ENCODE assay signal across 8 mouse cellular contexts in genomic region chr12:99669976-99670761, GRCm38 (mm10).
A peak's percentile ranks its signal among the peaks of the same experiment; 100 is the strongest.
DNase-seq lines count a peak whose midpoint lies in the region; ATAC-seq and TF ChIP-seq lines count a peak whose summit lies in the region.

No protein-coding gene starts in this region.

- H3K4me3 ChIP-seq in cerebellum, adult 2 months (replicated peaks; ENCODE audit: insufficient read depth, low read depth, low read length): no peak overlapping the region
- peak overlapping the region; percentile 10; the same call in 1 of the 2 replicates for H3K4me3 ChIP-seq in lung, embryonic 16.5 days (ENCODE audit: low read length)
- H3K4me3 ChIP-seq in heart, postnatal 0 days (ENCODE audit: low read depth, low read length): no peak overlapping the region
- no peak overlapping the region for H3K4me3 ChIP-seq in midbrain, embryonic 12.5 days

- no peaks in the 10 kb centered on the region for H3K9me3 ChIP-seq in lung, embryonic 16.5 days (ENCODE audit: control insufficient read depth, low read length)
- no peaks in the 10 kb centered on the region for H3K9me3 ChIP-seq in heart, postnatal 0 days (replicated peaks; ENCODE audit: control insufficient read depth, low read length)
- no peaks in the 10 kb centered on the region for H3K9me3 ChIP-seq in midbrain, embryonic 12.5 days

- no peaks in the 10 kb centered on the region for H3K27me3 ChIP-seq in cerebellum, adult 2 months (ENCODE audit: control insufficient read depth, insufficient read depth, low read length)
- no peaks in the 10 kb centered on the region for H3K27me3 ChIP-seq in lung, embryonic 16.5 days (ENCODE audit: control insufficient read depth, insufficient read depth, low read depth, low read length)
- no peaks in the 10 kb centered on the region for H3K27me3 ChIP-seq in heart, postnatal 0 days (ENCODE audit: control insufficient read depth, insufficient read depth, low read length)
- H3K27me3 ChIP-seq in midbrain, embryonic 12.5 days: no peaks in the 10 kb centered on the region

- H3K9ac ChIP-seq in lung, embryonic 16.5 days (ENCODE audit: low read length): no peak overlapping the region
- no peak overlapping the region for H3K9ac ChIP-seq in heart, postnatal 0 days (replicated peaks; ENCODE audit: low read depth, low read length)
- H3K9ac ChIP-seq in midbrain, embryonic 12.5 days (replicated peaks): no peak overlapping the region

- H3K4me2 ChIP-seq in lung, embryonic 16.5 days (ENCODE audit: low read depth, low read length): peak overlapping the region; percentile 43; the same call in 1 of the 2 replicates
- H3K4me2 ChIP-seq in heart, postnatal 0 days (ENCODE audit: low read depth, low read length): peak overlapping the region; percentile 4; the same call in 1 of the 2 replicates
- peak overlapping the region; percentile 13; the same call in 1 of the 2 replicates for H3K4me2 ChIP-seq in midbrain, embryonic 12.5 days (replicated peaks)

- no peak for TF ChIP-seq POLR2A in cerebellum, adult 2 months (IDR thresholded peaks at IDR 0.05; ENCODE audit: borderline replicate concordance, insufficient read depth, low read length)

- H3K4me1 ChIP-seq in cerebellum, adult 2 months (ENCODE audit: control insufficient read depth, insufficient read depth, low read length): peaks cover 4% of the 10 kb centered on the region; the same call in 1 of the 2 replicates
- peaks cover 15% of the 10 kb centered on the region for H3K4me1 ChIP-seq in lung, embryonic 16.5 days (replicated peaks; ENCODE audit: control insufficient read depth, insufficient read depth, low read length)
- peaks cover 3% of the 10 kb centered on the region for H3K4me1 ChIP-seq in heart, postnatal 0 days (ENCODE audit: control insufficient read depth, insufficient read depth)
- H3K4me1 ChIP-seq in midbrain, embryonic 12.5 days: peaks cover 17% of the 10 kb centered on the region

- no peaks in the 10 kb centered on the region for H3K36me3 ChIP-seq in lung, embryonic 16.5 days (ENCODE audit: control insufficient read depth, insufficient read depth, low read length)
- no peaks in the 10 kb centered on the region for H3K36me3 ChIP-seq in heart, postnatal 0 days (replicated peaks; ENCODE audit: control insufficient read depth, insufficient read depth, low read length)
- no peaks in the 10 kb centered on the region for H3K36me3 ChIP-seq in midbrain, embryonic 12.5 days

- WGBS in cerebellum, adult 2 months: 57% methylated on average over 26 of the region's 26 CpGs
- 58% methylated on average over 26 of the region's 26 CpGs for WGBS in lung, embryonic 16.5 days
- 59% methylated on average over 26 of the region's 26 CpGs for WGBS in heart, postnatal 0 days
- WGBS in midbrain, embryonic 12.5 days: 72% methylated on average over 26 of the region's 26 CpGs

- no peak for TF ChIP-seq CTCF in cerebellum, adult 2 months (IDR thresholded peaks at IDR 0.05; ENCODE audit: borderline replicate concordance, insufficient read depth, low read depth, low read length)
- no peak for TF ChIP-seq CTCF in heart, postnatal 0 days (IDR thresholded peaks at IDR 0.05; ENCODE audit: low read depth)

- DNase-seq in cerebellum, adult 2 months: peak; percentile 14 to 19
- DNase-seq in cerebellum, adult 8-10 months: no peak
- DNase-seq in lung, adult 18-20 months: no peak
- DNase-seq in heart, postnatal 0 days (ENCODE audit: low spot score): no peak

- TF ChIP-seq EP300 in heart, postnatal 0 days (IDR thresholded peaks at IDR 0.05; ENCODE audit: low read depth): no peak

- no peak overlapping the region for H3K27ac ChIP-seq in cerebellum, adult 2 months (ENCODE audit: insufficient read depth, low read length)
- H3K27ac ChIP-seq in lung, embryonic 16.5 days (ENCODE audit: low read length): no peak overlapping the region
- H3K27ac ChIP-seq in heart, postnatal 0 days (ENCODE audit: low read depth): no peak overlapping the region
- peak overlapping the region; percentile 58 for H3K27ac ChIP-seq in midbrain, embryonic 12.5 days (replicated peaks)

- peak; percentile 13; the same call in 1 of the 2 replicates for ATAC-seq in lung, embryonic 16.5 days (ENCODE audit: low read depth)
- ATAC-seq in heart, postnatal 0 days (ENCODE audit: insufficient read depth, low read depth): no peak
- peak; percentile 65 for ATAC-seq in midbrain, embryonic 12.5 days (ENCODE audit: low FRiP score, low read depth)
- ATAC-seq in monocyte, adult 5-6 weeks (replicated peaks; ENCODE audit: insufficient number of reproducible peaks, low FRiP score, low TSS enrichment, poor library complexity, severe bottlenecking): no peak
- ATAC-seq in megakaryocyte-erythroid progenitor cell, adult 5-6 weeks (replicated peaks; ENCODE audit: low FRiP score, low TSS enrichment, poor library complexity, severe bottlenecking): no peak

Comparison
In these comparisons a context has a peak if more than half of its experiments do, and no peak if none do; other contexts are left out.
1. DNase-seq: peak in cerebellum, adult 2 months (2 of 2); none in cerebellum, adult 8-10 months (single experiment), lung, adult 18-20 months (0 of 2) and heart, postnatal 0 days (single experiment).
2. ATAC-seq: peak in lung, embryonic 16.5 days (single experiment) and midbrain, embryonic 12.5 days (single experiment); none in heart, postnatal 0 days (single experiment), monocyte, adult 5-6 weeks (single experiment) and megakaryocyte-erythroid progenitor cell, adult 5-6 weeks (single experiment).
3. Peak in every context shown above with its lines, with median percentiles within 50 percentile points of each other: H3K4me2 ChIP-seq.